Mouse (Mus musculus) liver, embryonic 13.5 days (tissue): ENCODE measurements around the gene Stx4a. TPM values are rescaled to one million over a fixed set of nuclear protein-coding genes. Genes with fewer than 3 reads are reported as not detected.

Experiments used
- ATAC-seq: fragments of 200-750 bp; cut with Nextera tagmentation; 2 replicates; pipeline ENCODE4 v1.8.0; 2017; ENCODE audit warnings: low read depth, mild to moderate bottlenecking, moderate number of reproducible peaks, moderate library complexity
- DNase-seq: peaks from one replicate; pipeline ENCODE4 v3.0.0; 2022
- H3K27ac ChIP-seq: fragments of 300-500 bp; sonication (generic); 2 replicates; pipeline ENCODE4 v1.5.1; 2015; ENCODE audit warnings: moderate library complexity, mild to moderate bottlenecking, inconsistent platforms
- H3K27me3 ChIP-seq: fragments of 300-500 bp; sonication (generic); 2 replicates; pipeline ENCODE4 v1.6.1; 2015; ENCODE audit warnings: mild to moderate bottlenecking, inconsistent platforms
- H3K36me3 ChIP-seq: fragments of 300-500 bp; sonication (generic); 2 replicates; pipeline ENCODE4 v1.6.1; 2015; ENCODE audit warnings: mild to moderate bottlenecking, inconsistent platforms
- H3K4me1 ChIP-seq: fragments of 300-500 bp; sonication (generic); replicated peaks from 2 replicates; pipeline ENCODE4 v1.6.1; 2015; ENCODE audit warnings: inconsistent platforms
- H3K4me2 ChIP-seq: fragments of 300-500 bp; sonication (generic); 2 replicates; pipeline ENCODE4 v1.6.1; 2015; ENCODE audit warnings: inconsistent platforms, mild to moderate bottlenecking, moderate library complexity
- H3K4me3 ChIP-seq: fragments of 300-500 bp; sonication (generic); replicated peaks from 2 replicates; pipeline ENCODE4 v1.5.1; 2015; ENCODE audit warnings: mild to moderate bottlenecking, inconsistent platforms
- H3K9ac ChIP-seq: fragments of 300-500 bp; sonication (generic); 2 replicates; pipeline ENCODE4 v1.6.1; 2015; ENCODE audit warnings: mild to moderate bottlenecking, inconsistent platforms
- H3K9me3 ChIP-seq: fragments of 300-500 bp; sonication (generic); replicated peaks from 2 replicates; pipeline ENCODE4 v1.6.1; 2016; ENCODE audit warnings: inconsistent platforms
- WGBS: fragments of 180-500 bp; shearing (Covaris S2); methylation state at CpG from one replicate; pipeline ENCODE4 v1.1.7; 2015; ENCODE audit not compliant: insufficient replicate concordance; 5-methylcytosine and 5-hydroxymethylcytosine counted together
- polyA plus RNA-seq: library from polyadenylated mRNA; unstranded; fragments of >200 nt; fragmentation: Nextera tagmentation; extraction: Ambion mirVana; gene quantifications from 2 replicates; pipeline ENCODE4 v1.2.1, GENCODE M21; 2015

Stx4a gene
- polyA plus RNA-seq, 1 experiment from 2014 or later: 17.5 TPM

DNA sequence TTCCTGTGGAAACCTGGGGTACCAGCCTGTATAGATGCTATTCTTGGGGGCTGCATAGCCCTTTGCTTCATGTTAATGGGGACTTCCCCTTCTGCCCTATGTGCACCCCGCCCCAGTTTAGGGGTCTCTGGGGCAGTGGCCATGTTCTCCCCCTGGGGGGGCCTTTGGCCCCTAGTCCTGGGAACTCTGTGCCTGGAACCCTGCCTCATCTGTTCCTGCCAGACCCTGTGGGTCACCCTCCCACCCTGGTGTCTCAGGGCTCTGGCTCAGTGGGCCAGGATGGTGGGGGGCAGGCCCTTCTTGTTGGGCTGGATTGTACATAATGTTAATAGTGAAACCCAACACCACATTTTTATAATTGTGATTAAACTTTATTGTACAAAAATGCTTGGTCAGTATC, 24.4 kb upstream of the Stx4a start:
- Histone ChIP-seq H3K27ac (no peak overlapping the region), H3K36me3 (peaks cover 88% of the 10 kb centered on the region), H3K27me3 (no peaks in the 10 kb centered on the region), H3K4me1 (peaks cover 43% of the 10 kb centered on the region), H3K4me3 (no peak overlapping the region), H3K4me2 (no peak overlapping the region), H3K9me3 (no peaks in the 10 kb centered on the region), H3K9ac (no peak overlapping the region)
- ATAC-seq (no peak), DNase-seq (no peak)
- WGBS: 85% methylated on average over 1 of the region's 1 CpGs

DNA sequence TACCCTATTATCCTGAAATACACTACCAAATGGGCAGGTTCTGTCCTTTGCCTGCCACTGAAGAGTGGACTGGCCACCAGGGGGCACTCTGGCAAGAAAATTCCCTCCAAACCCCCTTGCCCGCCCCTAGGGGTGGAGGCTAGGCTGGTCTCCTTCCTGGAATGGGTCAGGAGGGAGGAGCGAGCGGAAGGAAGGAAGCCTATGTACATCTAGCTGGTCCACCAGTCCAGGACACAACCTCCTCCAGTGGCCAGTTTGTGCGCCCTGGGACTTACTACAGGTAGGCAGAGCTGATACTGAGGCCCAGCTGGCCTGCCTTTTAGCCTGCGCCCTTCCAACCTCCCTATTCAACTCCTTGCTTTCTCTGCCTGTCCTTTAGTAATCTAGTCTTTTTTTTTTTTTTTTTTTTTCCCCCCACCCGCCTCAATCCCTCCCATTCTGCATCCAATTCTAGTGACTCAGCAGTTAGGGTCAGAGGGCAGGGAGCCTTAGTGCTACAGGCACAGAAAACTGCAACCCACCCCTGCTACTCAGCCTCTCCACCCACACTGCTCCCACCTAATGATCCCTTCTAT, 23.6 kb upstream of the Stx4a start, which contains the start of gene Hsd3b7:
Gene Hsd3b7, plus strand, starts transcription at position 170 of the 575 bp plus-strand sequence.
- peak; percentile 74 for DNase-seq
- peaks cover 80% of the 10 kb centered on the region for H3K36me3 ChIP-seq
- H3K4me1 ChIP-seq: peaks cover 50% of the 10 kb centered on the region
- peak within 1 kb of the TSS; percentile 49 for H3K9ac ChIP-seq
- WGBS: 20% methylated on average over 6 of the region's 6 CpGs
- H3K4me2 ChIP-seq: peak within 1 kb of the TSS; percentile 59
- peak; percentile 62 for ATAC-seq
- peak within 1 kb of the TSS; percentile 40 for H3K4me3 ChIP-seq
- H3K9me3 ChIP-seq: no peaks in the 10 kb centered on the region
- H3K27me3 ChIP-seq: no peaks in the 10 kb centered on the region
- H3K27ac ChIP-seq: peak within 1 kb of the TSS; percentile 74

DNA sequence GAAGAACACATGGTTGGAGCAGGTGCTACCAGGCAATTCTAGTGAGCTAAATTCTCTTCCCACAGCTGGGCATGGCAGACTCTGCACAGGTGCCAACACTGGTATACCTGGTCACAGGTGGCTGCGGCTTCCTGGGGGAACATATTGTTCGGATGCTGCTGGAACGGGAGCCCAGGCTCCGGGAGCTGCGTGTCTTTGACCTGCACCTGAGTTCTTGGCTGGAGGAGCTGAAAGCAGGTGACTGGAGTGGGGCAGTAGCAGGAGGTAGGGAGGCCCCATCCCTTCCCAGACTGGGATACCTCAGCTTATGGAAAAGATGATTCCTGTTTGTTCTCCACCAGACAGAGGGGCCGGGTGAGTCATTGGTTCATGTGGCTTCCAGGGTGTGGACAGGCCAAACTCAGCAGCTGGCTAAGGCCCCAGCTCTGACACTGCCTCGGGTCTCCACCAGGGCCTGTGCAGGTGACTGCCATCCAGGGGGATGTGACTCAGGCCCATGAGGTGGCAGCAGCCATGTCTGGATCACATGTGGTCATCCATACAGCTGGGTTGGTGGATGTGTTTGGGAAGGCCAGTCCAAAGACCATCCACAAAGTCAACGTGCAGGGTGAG, 23.0 kb upstream of the Stx4a start:
- Histone ChIP-seq H3K9me3 (no peaks in the 10 kb centered on the region), H3K27me3 (no peaks in the 10 kb centered on the region), H3K9ac (peak overlapping the region; percentile 49), H3K27ac (peak overlapping the region; percentile 74), H3K4me3 (peak overlapping the region; percentile 40), H3K36me3 (peaks cover 74% of the 10 kb centered on the region), H3K4me2 (peak overlapping the region; percentile 59), H3K4me1 (peaks cover 56% of the 10 kb centered on the region)
- ATAC-seq (no peak), DNase-seq (no peak)
- 80% methylated on average over 8 of the region's 8 CpGs for WGBS

DNA sequence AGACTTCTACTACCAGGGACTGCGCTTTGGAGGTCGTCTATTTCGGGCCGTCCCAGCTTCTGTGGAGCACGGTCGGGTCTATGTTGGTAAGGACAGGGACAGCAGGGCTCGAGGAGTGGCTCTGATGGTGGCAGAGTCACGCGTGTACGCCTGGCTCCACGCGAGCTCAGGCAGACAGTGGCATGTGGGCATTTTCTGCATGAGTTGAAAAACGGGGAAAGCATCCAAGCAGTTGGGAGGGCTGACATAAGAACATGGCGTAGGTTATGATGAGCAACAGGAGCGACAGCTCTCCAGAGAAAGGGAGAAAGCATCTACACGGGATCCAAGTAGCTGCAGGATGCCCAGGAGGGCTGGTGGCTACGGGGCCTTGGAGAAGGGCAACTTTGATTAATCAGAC, 21.8 kb upstream of the Stx4a start:
- H3K4me2 ChIP-seq: 0 out of 2 replicates have a peak overlapping the region, but pooled peaks have one; percentile 59
- peak overlapping the region; percentile 13; the same call in 1 of the 2 replicates for H3K27ac ChIP-seq
- H3K9me3 ChIP-seq: no peaks in the 10 kb centered on the region
- no peak for DNase-seq
- no peaks in the 10 kb centered on the region for H3K27me3 ChIP-seq
- 90% methylated on average over 17 of the region's 17 CpGs for WGBS
- H3K9ac ChIP-seq: no peak overlapping the region
- ATAC-seq: no peak
- H3K4me3 ChIP-seq: no peak overlapping the region
- H3K4me1 ChIP-seq: peaks cover 68% of the 10 kb centered on the region
- H3K36me3 ChIP-seq: peaks cover 62% of the 10 kb centered on the region

DNA sequence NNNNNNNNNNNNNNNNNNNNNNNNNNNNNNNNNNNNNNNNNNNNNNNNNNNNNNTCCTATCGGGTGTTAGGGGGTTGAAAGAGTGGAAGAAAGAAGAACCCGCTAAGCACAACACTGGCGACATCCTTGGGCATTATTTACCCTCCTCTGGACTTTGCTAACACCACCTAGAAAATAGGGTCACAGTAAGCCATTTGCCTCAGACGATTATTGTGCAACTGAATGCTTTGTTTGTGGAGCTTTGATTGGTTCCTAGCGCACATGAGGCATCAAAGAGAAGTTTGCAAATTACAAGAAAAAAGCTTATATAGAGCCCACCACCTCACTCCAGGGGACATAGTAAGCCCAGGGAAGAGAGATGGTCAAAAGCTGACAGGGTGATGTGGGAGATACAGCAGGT, 15.3 kb upstream of the Stx4a start:
- no peaks in the 10 kb centered on the region for H3K27me3 ChIP-seq
- H3K9me3 ChIP-seq: no peaks in the 10 kb centered on the region
- peak overlapping the region; percentile 69 for H3K27ac ChIP-seq
- DNase-seq (no peak), ATAC-seq (no peak)
- H3K4me3 ChIP-seq: no peak overlapping the region
- H3K9ac ChIP-seq: no peak overlapping the region
- H3K4me1 ChIP-seq: peaks cover 77% of the 10 kb centered on the region
- no peak overlapping the region for H3K4me2 ChIP-seq
- peaks cover 3% of the 10 kb centered on the region; the same call in 1 of the 2 replicates for H3K36me3 ChIP-seq
- 42% methylated on average over 5 of the region's 5 CpGs for WGBS

DNA sequence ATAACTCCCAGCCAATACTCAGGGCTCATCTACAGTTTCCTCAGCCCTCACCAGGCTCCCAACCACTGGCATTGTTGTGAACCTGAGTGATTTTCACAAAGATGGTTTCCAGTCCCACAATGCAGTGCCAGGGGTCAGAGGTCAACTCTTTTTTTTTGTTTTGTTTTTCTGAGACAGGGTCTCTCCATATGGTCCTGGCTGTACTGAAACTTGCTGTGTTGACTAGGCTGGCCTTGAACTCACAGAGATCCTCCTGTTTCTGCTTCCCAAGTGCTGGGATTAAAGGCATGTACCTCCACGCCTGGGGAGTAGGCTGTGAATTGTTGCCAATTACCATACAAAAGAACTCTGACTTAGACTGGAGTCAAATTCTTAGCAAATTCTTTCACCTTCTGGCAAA, 14.2 kb upstream of the Stx4a start:
- Histone ChIP-seq H3K27ac (no peak overlapping the region), H3K4me2 (no peak overlapping the region), H3K9me3 (no peaks in the 10 kb centered on the region), H3K27me3 (no peaks in the 10 kb centered on the region), H3K4me3 (no peak overlapping the region), H3K4me1 (peaks cover 75% of the 10 kb centered on the region), H3K9ac (no peak overlapping the region), H3K36me3 (no peaks in the 10 kb centered on the region)
- WGBS: 68% methylated on average over 1 of the region's 1 CpGs
- ATAC-seq: no peak
- no peak for DNase-seq

DNA sequence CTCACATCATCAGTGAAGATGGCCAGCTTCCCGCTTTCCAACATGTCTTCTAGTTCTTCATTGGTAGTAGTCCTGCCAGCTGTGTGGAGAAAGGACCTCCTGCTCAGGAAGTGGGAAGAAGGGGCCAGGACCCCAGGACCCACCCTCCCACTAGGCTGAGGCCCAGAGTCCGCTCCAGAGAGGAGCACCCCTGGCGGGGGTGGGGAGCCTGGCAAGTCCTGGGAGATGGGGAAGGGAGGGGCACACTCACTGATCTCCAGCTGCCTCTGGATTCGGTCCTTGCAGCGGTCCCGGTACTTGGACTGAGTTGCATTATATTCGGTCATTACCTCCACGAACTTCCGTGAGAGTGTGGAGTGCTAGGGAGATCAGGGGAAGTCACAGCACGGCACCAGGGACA, 13.4 kb upstream of the Stx4a start:
- H3K36me3 ChIP-seq: no peaks in the 10 kb centered on the region
- no peak overlapping the region for H3K4me3 ChIP-seq
- no peak for ATAC-seq
- H3K27me3 ChIP-seq: no peaks in the 10 kb centered on the region
- H3K4me1 ChIP-seq: peaks cover 75% of the 10 kb centered on the region
- no peak overlapping the region for H3K27ac ChIP-seq
- H3K9me3 ChIP-seq: no peaks in the 10 kb centered on the region
- H3K4me2 ChIP-seq: no peak overlapping the region
- 88% methylated on average over 10 of the region's 10 CpGs for WGBS
- H3K9ac ChIP-seq: no peak overlapping the region
- no peak for DNase-seq

DNA sequence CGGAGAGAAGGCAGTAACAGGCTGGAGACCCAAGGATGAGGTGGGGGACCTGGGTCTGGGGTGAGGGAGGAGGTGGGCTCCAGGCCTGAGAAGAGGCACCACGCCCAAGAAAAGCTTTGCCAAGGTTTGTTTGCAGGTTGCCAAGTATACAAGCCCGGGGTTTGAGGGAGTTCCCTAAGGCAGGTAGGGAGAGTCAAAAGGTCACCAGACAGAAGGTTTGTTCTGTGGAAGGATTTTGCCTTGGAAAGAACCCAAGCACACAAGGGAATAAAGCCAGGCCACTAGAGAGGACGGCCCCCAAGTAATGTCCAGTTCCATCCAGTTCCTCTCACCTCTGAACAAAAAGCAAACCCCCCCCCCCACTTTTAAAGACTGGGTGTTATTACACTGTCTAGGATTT, 12.9 kb upstream of the Stx4a start:
- peaks cover 75% of the 10 kb centered on the region for H3K4me1 ChIP-seq
- H3K4me2 ChIP-seq: no peak overlapping the region
- H3K27ac ChIP-seq: no peak overlapping the region; the same call in 1 of the 2 replicates
- ATAC-seq: no peak
- DNase-seq: no peak
- H3K9ac ChIP-seq: no peak overlapping the region
- H3K27me3 ChIP-seq: no peaks in the 10 kb centered on the region
- no peaks in the 10 kb centered on the region for H3K36me3 ChIP-seq
- 76% methylated on average over 4 of the region's 4 CpGs for WGBS
- H3K4me3 ChIP-seq: no peak overlapping the region
- no peaks in the 10 kb centered on the region for H3K9me3 ChIP-seq

DNA sequence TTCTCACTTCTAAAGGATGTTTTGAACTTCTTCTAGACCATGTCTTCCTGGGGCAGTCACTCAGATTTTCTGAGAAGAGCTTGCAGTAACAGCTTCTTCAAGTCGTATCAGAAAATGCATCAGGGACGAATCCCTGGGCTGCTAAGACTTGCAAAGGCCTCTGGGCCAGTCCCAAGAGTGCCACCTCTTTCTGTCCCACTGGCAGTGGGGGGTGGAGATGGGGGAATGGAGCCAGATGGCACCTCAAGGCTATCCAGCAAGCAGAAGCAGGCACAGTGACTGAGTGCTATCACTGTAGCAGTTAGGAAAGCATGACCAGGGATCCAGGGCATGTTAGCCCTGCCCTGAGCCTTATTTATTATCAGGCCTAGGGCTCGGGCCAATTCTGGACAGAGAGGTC, 11.8 kb upstream of the Stx4a start:
- no peak for ATAC-seq
- WGBS: 62% methylated on average over 3 of the region's 3 CpGs
- Histone ChIP-seq H3K27me3 (no peaks in the 10 kb centered on the region), H3K4me2 (no peak overlapping the region), H3K9ac (no peak overlapping the region), H3K36me3 (no peaks in the 10 kb centered on the region), H3K4me1 (peaks cover 69% of the 10 kb centered on the region), H3K4me3 (no peak overlapping the region), H3K27ac (no peak overlapping the region), H3K9me3 (no peaks in the 10 kb centered on the region)
- DNase-seq: no peak

DNA sequence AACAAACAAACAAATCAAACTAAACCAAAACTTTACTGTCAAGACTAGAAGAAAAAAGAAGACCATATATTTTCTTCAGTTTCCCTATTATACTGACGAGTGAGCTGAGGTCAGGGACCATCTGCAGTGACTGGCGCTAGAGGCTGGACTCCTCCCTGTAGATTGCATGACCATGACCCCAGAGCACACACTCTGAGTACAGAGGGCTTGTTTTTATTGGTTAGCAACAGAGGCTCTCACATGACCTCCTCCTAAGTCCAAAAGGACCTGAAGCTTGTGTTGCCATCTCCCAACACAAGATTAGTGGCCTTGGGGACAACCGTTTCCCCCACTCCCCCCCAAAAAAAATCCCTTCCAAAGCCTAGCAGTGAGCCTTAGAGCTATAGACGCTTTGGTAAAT, 10.3 kb upstream of the Stx4a start:
- no peaks in the 10 kb centered on the region for H3K36me3 ChIP-seq
- DNase-seq: no peak
- H3K9ac ChIP-seq: no peak overlapping the region
- H3K4me2 ChIP-seq: no peak overlapping the region
- H3K9me3 ChIP-seq: no peaks in the 10 kb centered on the region
- peaks cover 53% of the 10 kb centered on the region for H3K4me1 ChIP-seq
- H3K27me3 ChIP-seq: no peaks in the 10 kb centered on the region
- H3K27ac ChIP-seq: peak overlapping the region; percentile 67
- WGBS: 54% methylated on average over 4 of the region's 4 CpGs
- H3K4me3 ChIP-seq: no peak overlapping the region
- peak; percentile 59; the same call in 1 of the 2 replicates for ATAC-seq

DNA sequence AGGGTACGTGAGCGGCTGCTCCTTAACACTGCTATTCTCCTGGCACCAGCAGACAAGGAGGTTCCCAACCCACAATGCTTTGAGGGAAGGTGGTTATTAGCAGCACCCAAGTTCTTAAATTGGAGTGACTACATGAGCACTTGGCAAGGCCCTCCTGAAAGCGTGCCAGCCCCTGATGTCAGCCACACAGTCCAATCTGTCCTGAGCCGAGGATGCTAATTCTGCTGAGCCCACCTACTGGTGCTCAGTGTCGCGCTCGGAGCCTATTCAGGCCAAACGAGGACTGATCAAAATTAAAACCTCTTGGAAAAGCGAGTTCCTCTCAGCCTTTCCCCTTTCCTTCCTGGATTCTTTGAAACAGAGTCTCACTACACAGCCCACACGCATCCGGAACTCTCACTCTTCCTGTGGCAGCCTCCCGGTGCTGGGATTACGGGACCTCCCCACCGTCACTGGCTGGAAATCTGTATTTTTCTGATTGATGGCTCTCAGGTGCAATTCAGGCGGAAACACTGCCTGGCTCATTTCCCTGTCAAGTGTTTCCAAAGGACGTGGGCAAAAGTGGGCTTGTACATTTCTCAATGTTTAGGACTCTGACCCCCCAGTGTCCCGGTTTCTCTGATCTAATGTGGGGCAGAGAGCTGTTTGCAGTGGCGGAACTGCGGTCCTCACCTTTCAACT, 9.7 kb upstream of the Stx4a start:
- H3K4me2 ChIP-seq: no peak overlapping the region
- H3K9ac ChIP-seq: no peak overlapping the region
- no peaks in the 10 kb centered on the region for H3K9me3 ChIP-seq
- no peaks in the 10 kb centered on the region for H3K36me3 ChIP-seq
- H3K27me3 ChIP-seq: no peaks in the 10 kb centered on the region
- 72% methylated on average over 19 of the region's 19 CpGs for WGBS
- peaks cover 48% of the 10 kb centered on the region for H3K4me1 ChIP-seq
- peak overlapping the region; percentile 67 for H3K27ac ChIP-seq
- no peak overlapping the region for H3K4me3 ChIP-seq
- DNase-seq (no peak), ATAC-seq (peak; percentile 37; the same call in 1 of the 2 replicates)
